Mouse (Mus musculus): Measurements from ENCODE around the gene Mtmr11. TPM values are rescaled to one million over a fixed set of nuclear protein-coding genes. Genes with fewer than 3 reads are reported as not detected.
"Not testable (repeated sequence)": the region's sequence is repeated elsewhere in the genome, so short reads cannot be mapped to it uniquely, and the experiment has no call there.

The Mtmr11 gene
- total RNA-seq, 2 experiments from 2014 or later: 4.3 to 5.3 TPM

DNA sequence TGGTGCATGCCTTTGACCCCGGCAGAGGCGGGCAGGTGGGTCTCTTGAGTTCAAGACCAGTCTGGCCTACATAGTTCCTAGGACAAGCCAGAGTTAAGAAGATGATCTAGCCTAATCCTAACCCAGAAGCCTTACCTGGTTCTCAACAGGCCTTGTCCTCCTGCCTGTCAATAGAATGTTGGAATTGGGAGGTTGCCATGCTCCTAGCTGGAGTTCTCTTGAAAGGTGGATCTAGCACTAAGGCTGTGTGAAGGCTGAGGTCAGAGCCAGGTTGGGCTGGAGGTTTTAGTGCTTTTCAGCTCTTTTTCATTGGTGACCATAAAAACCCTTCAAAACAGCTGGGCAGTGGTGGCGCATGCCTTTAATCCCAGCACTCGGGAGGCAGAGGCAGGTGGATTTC lies 16.6 kb downstream of the Mtmr11 start:
- TF ChIP-seq CTCF (conservative IDR thresholded peaks at IDR 0.05): no peak
- no peak for DNase-seq (ENCODE audit: low spot score in 2 of 2)
- Histone ChIP-seq H3K27ac (no peak overlapping the region), H3K4me3 (no peak overlapping the region)

GRCm38 (mm10) chr3:96178902-96179301 lies 17.1 kb downstream of the Mtmr11 start:
- Histone ChIP-seq H3K4me3 (no peak overlapping the region), H3K27ac (0 out of 2 replicates have a peak overlapping the region, but pooled peaks have one; percentile 97)
- DNase-seq (ENCODE audit: low spot score in 2 of 2): no peak
- TF ChIP-seq CTCF (conservative IDR thresholded peaks at IDR 0.05): no peak

- Histone ChIP-seq H3K27ac (0 out of 2 replicates have a peak overlapping the region, but pooled peaks have one; percentile 97), H3K4me3 (no peak overlapping the region)
- DNase-seq (ENCODE audit: low spot score in 2 of 2): no peak
- no peak for TF ChIP-seq CTCF (conservative IDR thresholded peaks at IDR 0.05)
Measured at GRCm38 (mm10) chr3:96179531-96179930, 17.7 kb downstream of the Mtmr11 start.

- TF ChIP-seq CTCF (conservative IDR thresholded peaks at IDR 0.05): no peak
- peak; percentile 69 to 80 for DNase-seq (ENCODE audit: low spot score in 2 of 2)
- H3K4me3 ChIP-seq: peak within 1 kb of the TSS; percentile 82
- peak within 1 kb of the TSS; percentile 97 for H3K27ac ChIP-seq
Measured at GRCm38 (mm10) chr3:96180727-96181477, 19.1 kb downstream of the Mtmr11 start, which contains the start of gene Sv2a. Gene Sv2a (plus strand): TSS chr3:96181151.

GRCm38 (mm10) chr3:96181510-96182381 lies 19.9 kb downstream of the Mtmr11 start:
- TF ChIP-seq CTCF (conservative IDR thresholded peaks at IDR 0.05): no peak
- DNase-seq (ENCODE audit: low spot score in 2 of 2): no peak

GRCm38 (mm10) chr3:96182382-96182776 lies 20.6 kb downstream of the Mtmr11 start:
- DNase-seq (ENCODE audit: low spot score in 2 of 2): no peak
- TF ChIP-seq CTCF (conservative IDR thresholded peaks at IDR 0.05): no peak
- Histone ChIP-seq H3K27ac (peak overlapping the region; percentile 97), H3K4me3 (peak overlapping the region; percentile 82)

More at GRCm38 (mm10) chr3:96181510-96182381, 19.9 kb downstream of the Mtmr11 start:
- peak overlapping the region; percentile 97 for H3K27ac ChIP-seq
- peak overlapping the region; percentile 82 for H3K4me3 ChIP-seq

GRCm38 (mm10) chr3:96192977-96193376 lies 31.2 kb downstream of the Mtmr11 start:
- TF ChIP-seq CTCF (conservative IDR thresholded peaks at IDR 0.05): no peak
- H3K4me3 ChIP-seq: no peak overlapping the region
- H3K27ac ChIP-seq: no peak overlapping the region
- no peak for DNase-seq (ENCODE audit: low spot score in 2 of 2)

DNA sequence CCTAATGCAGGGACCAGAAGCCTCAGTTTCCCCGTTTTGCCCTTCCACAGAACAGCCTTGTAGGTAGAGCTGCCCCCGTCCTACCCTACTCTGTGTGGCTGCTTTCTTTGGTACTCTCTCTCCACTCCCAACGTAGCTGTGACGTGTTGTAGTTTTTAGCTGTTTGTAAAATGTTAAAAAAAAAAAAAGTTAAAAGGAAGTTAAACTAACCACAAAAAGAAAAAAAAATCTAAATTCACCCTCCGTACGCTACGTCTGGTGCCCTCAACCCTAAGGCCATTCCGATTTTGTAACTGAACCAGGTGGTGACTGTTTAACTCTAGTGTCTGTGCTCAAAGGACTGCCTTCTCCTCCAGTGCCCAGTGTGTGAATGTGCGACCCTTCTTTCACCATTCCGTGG lies 33.2 kb downstream of the Mtmr11 start:
- no peak for DNase-seq (ENCODE audit: low spot score in 2 of 2)
- H3K4me3 ChIP-seq: no peak overlapping the region
- no peak for TF ChIP-seq CTCF (conservative IDR thresholded peaks at IDR 0.05)
- no peak overlapping the region for H3K27ac ChIP-seq

DNA sequence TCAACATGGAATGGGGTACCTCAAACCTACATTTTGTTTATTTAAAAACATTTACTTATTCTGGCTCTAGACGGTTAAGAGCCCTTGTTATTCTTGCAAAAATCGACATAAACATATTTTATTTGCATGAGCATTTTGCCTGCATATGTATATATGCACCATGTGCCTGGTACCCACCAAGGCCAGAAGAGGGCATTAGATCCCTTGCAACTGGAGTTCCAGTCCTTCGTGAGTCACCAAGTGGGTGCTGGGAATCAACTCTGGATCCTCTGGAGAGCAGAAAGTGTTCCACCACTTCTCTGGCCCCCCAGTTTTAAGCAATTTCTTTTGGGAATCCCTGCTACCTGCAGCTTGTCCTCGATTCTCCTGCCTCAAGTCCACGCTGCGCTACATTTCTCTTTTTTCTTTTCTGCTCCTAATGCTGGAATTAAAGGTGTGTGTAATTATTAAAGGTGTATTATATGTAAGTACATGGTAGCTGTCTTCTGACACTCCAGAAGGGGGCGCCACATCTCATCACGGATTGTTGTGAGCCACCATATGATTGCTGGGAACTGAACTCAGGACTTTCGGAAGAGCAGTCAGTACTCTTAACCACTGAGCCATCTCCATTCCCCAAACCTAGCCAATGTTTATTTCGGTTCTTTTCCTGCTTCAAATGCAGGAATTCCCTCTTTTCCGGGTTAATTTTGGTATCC lies 34.0 kb downstream of the Mtmr11 start:
- peak; percentile 67 for TF ChIP-seq CTCF (conservative IDR thresholded peaks at IDR 0.05)
- H3K4me3 ChIP-seq: no peak overlapping the region; the same call in 1 of the 2 replicates
- H3K27ac ChIP-seq: peak overlapping the region; percentile 93
- no peak for DNase-seq (ENCODE audit: low spot score in 2 of 2)

GRCm38 (mm10) chr3:96196437-96197128 lies 34.8 kb downstream of the Mtmr11 start:
- no peak for DNase-seq (ENCODE audit: low spot score in 2 of 2)
- H3K27ac ChIP-seq: peak overlapping the region; percentile 93
- TF ChIP-seq CTCF (conservative IDR thresholded peaks at IDR 0.05): no peak
- H3K4me3 ChIP-seq: peak overlapping the region; percentile 80

- DNase-seq (ENCODE audit: low spot score in 2 of 2): peak; percentile 91 to 96
- peak; percentile 50 for TF ChIP-seq CTCF (conservative IDR thresholded peaks at IDR 0.05)
- peak overlapping the region; percentile 80 for H3K4me3 ChIP-seq
Measured at GRCm38 (mm10) chr3:96197129-96197749, 35.4 kb downstream of the Mtmr11 start.

GRCm38 (mm10) chr3:96198181-96198580 lies 36.4 kb downstream of the Mtmr11 start:
- Histone ChIP-seq H3K27ac (peak overlapping the region; percentile 93; the same call in 1 of the 2 replicates), H3K4me3 (peak overlapping the region; percentile 80)
- no peak for TF ChIP-seq CTCF (conservative IDR thresholded peaks at IDR 0.05)
- no peak for DNase-seq (ENCODE audit: low spot score in 2 of 2)

More at GRCm38 (mm10) chr3:96197129-96197749, 35.4 kb downstream of the Mtmr11 start:
- H3K27ac ChIP-seq: peak overlapping the region; percentile 93

DNA sequence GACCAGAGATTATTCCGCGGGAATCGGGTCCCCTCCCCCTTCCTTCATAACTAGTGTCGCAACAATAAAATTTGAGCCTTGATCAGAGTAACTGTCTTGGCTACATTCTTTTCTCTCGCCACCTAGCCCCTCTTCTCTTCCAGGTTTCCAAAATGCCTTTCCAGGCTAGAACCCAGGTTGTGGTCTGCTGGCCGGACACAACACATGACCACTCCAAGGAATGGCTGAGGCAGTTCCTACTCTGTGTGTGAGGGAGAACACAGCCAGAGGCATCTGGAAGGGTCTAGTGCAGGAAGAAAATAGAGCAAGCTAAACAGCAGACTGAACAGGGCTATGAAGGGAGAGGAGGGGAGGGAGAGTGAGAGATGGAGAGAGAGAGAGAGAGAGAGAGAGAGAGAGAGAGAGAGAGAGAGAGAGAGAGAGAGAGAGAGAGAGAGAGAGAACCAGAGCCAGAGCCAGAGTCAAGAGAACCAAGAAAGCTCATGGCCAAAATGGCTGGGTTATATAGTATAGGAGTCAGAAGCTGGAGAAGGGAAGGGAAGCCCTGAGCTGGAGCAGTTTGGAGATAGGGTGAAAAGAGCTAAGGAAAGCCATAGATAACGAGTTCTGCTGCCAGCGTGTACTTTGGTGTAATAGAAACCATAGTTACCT lies 36.9 kb downstream of the Mtmr11 start:
- H3K27ac ChIP-seq; DNase-seq (ENCODE audit: low spot score in 2 of 2); H3K4me3 ChIP-seq: not testable (repeated sequence)

Measured in layer of hippocampus, adult 2 months (tissue).